Mouse (Mus musculus): Measurements from ENCODE around the gene Ugt1a10. TPM values are rescaled to one million over a fixed set of nuclear protein-coding genes. Genes with fewer than 3 reads are reported as not detected.

The Ugt1a10 gene
- polyA plus RNA-seq, 1 experiment from 2014 or later: not detected

DNA sequence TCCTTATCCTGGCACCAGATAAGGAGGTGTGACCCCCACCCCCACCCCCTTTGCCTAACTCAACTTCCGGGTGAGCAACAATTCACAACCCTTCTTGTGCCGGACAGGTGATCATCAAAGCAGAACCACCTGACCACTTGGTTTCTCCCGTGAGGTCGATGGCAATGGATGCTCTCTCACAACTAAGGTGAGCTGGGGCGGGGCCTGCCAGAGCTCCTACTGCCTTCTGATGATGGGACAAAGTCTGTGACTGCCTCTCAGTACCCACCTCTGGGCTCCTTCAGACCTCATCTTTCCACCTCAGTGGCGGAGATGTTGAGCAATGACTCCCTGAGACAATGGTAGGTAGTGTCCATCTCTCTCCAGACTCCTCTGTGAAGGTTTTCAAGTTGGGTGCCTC lies 190.7 kb downstream of the Ugt1a10 start:
- peaks cover 93% of the 10 kb centered on the region for H3K9me3 ChIP-seq (ENCODE audit: control insufficient read depth, low read length)
- no peak for ATAC-seq (ENCODE audit: low read depth)
- H3K9ac ChIP-seq (replicated peaks; ENCODE audit: low read depth, low read length): no peak overlapping the region
- H3K36me3 ChIP-seq (ENCODE audit: control insufficient read depth, insufficient read depth, low read length): no peaks in the 10 kb centered on the region
- H3K4me1 ChIP-seq (ENCODE audit: control insufficient read depth, insufficient read depth, low read length): no peaks in the 10 kb centered on the region
- H3K27ac ChIP-seq (ENCODE audit: low read depth, low read length): no peak overlapping the region
- no peak overlapping the region for H3K4me2 ChIP-seq (ENCODE audit: low read depth, low read length)
- H3K27me3 ChIP-seq (ENCODE audit: control insufficient read depth, insufficient read depth, low read length): no peaks in the 10 kb centered on the region
- 79% methylated on average over 6 of the region's 6 CpGs for WGBS
- H3K4me3 ChIP-seq (ENCODE audit: low read depth, low read length): no peak overlapping the region

DNA sequence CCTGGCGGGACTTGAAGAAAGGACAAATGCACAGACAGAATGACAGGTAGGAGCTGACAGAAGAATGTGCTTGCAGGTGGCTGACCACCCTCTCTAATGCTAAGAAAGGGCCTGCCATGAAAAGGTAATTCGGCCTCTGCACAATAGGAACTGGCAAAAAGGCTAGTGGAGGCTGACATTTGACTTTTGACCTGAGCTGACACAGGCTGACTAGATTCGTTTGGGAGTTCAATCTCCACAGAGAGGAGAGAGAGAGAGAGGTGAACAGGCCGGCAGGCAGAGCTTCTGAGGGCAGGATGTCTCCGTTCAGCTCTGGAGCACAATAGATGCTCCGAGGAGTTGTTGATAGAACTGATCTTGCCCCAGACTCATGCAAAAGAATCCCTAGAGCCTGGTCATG lies 191.2 kb downstream of the Ugt1a10 start:
- H3K9ac ChIP-seq (replicated peaks; ENCODE audit: low read depth, low read length): no peak overlapping the region
- H3K27me3 ChIP-seq (ENCODE audit: control insufficient read depth, insufficient read depth, low read length): no peaks in the 10 kb centered on the region
- no peak overlapping the region for H3K4me2 ChIP-seq (ENCODE audit: low read depth, low read length)
- no peaks in the 10 kb centered on the region for H3K36me3 ChIP-seq (ENCODE audit: control insufficient read depth, insufficient read depth, low read length)
- WGBS: 49% methylated on average over 6 of the region's 6 CpGs
- no peak for ATAC-seq (ENCODE audit: low read depth)
- H3K4me3 ChIP-seq (ENCODE audit: low read depth, low read length): no peak overlapping the region
- H3K4me1 ChIP-seq (ENCODE audit: control insufficient read depth, insufficient read depth, low read length): no peaks in the 10 kb centered on the region
- no peak overlapping the region for H3K27ac ChIP-seq (ENCODE audit: low read depth, low read length)
- peaks cover 94% of the 10 kb centered on the region for H3K9me3 ChIP-seq (ENCODE audit: control insufficient read depth, low read length)

DNA sequence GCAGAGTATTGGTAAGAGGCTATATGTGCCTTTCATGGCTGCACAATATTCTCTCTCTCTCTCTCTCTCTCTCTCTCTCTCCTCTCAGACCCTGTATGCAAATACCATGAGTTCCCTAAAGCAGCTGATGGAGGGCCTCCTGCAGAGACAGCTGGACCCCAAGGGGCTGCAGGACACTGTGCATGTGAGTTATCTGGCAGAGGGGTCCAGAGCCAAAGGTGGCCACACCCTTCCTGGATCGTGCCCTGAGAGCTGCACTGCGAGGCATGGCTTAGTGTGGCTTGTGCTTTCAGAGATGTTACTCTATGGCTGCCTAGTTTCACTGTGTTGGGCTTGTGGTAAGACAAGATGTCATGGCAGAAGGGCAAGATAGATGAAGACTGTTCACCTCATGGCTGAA lies 192.5 kb downstream of the Ugt1a10 start:
- no peak overlapping the region for H3K9ac ChIP-seq (replicated peaks; ENCODE audit: low read depth, low read length)
- WGBS: 51% methylated on average over 2 of the region's 2 CpGs
- no peak overlapping the region for H3K27ac ChIP-seq (ENCODE audit: low read depth, low read length)
- H3K4me3 ChIP-seq (ENCODE audit: low read depth, low read length): no peak overlapping the region
- H3K9me3 ChIP-seq (ENCODE audit: control insufficient read depth, low read length): peaks cover 92% of the 10 kb centered on the region
- 0 out of 2 replicates have a peak, but pooled peaks have one; percentile 3 for ATAC-seq (ENCODE audit: low read depth)
- no peaks in the 10 kb centered on the region for H3K4me1 ChIP-seq (ENCODE audit: control insufficient read depth, insufficient read depth, low read length)
- no peak overlapping the region for H3K4me2 ChIP-seq (ENCODE audit: low read depth, low read length)
- no peaks in the 10 kb centered on the region for H3K36me3 ChIP-seq (ENCODE audit: control insufficient read depth, insufficient read depth, low read length)
- H3K27me3 ChIP-seq (ENCODE audit: control insufficient read depth, insufficient read depth, low read length): no peaks in the 10 kb centered on the region

DNA sequence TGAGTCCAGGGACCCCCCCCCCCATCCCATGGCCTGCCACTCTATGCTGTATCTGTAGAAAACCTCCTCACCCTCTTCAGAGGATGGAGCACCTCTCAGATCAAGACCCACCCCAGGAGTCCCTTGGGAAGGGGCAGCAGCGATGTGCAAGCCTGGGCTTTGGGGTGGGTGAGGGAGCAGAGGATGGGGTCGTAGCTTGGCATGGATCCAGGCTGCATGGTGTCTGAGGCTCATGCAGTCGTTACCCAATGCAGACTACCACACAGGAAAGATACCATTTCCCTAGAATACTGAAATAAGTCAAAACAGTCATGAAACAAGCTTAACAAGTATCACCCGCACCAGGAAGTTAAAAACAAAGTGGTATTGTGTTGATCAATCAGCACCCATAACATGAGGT lies 193.5 kb downstream of the Ugt1a10 start:
- Histone ChIP-seq H3K4me1 (ENCODE audit: control insufficient read depth, insufficient read depth, low read length) (no peaks in the 10 kb centered on the region), H3K36me3 (ENCODE audit: control insufficient read depth, insufficient read depth, low read length) (no peaks in the 10 kb centered on the region), H3K27me3 (ENCODE audit: control insufficient read depth, insufficient read depth, low read length) (no peaks in the 10 kb centered on the region), H3K4me2 (ENCODE audit: low read depth, low read length) (no peak overlapping the region), H3K9me3 (ENCODE audit: control insufficient read depth, low read length) (peaks cover 89% of the 10 kb centered on the region), H3K27ac (ENCODE audit: low read depth, low read length) (no peak overlapping the region), H3K4me3 (ENCODE audit: low read depth, low read length) (no peak overlapping the region), H3K9ac (replicated peaks; ENCODE audit: low read depth, low read length) (no peak overlapping the region)
- ATAC-seq (ENCODE audit: low read depth): no peak
- 68% methylated on average over 4 of the region's 4 CpGs for WGBS

DNA sequence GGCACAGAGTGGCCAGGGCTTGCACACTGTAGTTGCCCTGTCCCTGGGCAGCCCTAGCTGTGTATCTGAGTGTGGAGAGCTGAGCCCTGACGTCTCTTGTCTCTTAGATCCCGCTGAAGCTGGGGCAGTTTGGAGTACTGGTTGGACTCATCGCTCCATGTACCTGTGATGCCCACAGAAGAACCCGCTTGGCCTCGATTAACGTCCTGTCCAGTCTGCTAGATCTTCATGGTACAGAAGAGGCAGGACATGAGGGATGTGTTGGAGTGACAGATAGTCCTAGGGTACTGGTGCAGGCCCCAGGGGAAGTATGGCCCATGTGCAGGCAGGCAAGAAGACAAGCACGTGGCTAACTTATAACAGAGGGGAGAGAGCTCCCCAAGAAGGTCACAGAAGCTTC lies 194.4 kb downstream of the Ugt1a10 start:
- H3K9me3 ChIP-seq (ENCODE audit: control insufficient read depth, low read length): peaks cover 88% of the 10 kb centered on the region
- no peaks in the 10 kb centered on the region for H3K36me3 ChIP-seq (ENCODE audit: control insufficient read depth, insufficient read depth, low read length)
- H3K4me3 ChIP-seq (ENCODE audit: low read depth, low read length): no peak overlapping the region
- H3K4me1 ChIP-seq (ENCODE audit: control insufficient read depth, insufficient read depth, low read length): no peaks in the 10 kb centered on the region
- no peak overlapping the region for H3K9ac ChIP-seq (replicated peaks; ENCODE audit: low read depth, low read length)
- 80% methylated on average over 7 of the region's 7 CpGs for WGBS
- no peaks in the 10 kb centered on the region for H3K27me3 ChIP-seq (ENCODE audit: control insufficient read depth, insufficient read depth, low read length)
- no peak overlapping the region for H3K27ac ChIP-seq (ENCODE audit: low read depth, low read length)
- H3K4me2 ChIP-seq (ENCODE audit: low read depth, low read length): no peak overlapping the region
- no peak for ATAC-seq (ENCODE audit: low read depth)

DNA sequence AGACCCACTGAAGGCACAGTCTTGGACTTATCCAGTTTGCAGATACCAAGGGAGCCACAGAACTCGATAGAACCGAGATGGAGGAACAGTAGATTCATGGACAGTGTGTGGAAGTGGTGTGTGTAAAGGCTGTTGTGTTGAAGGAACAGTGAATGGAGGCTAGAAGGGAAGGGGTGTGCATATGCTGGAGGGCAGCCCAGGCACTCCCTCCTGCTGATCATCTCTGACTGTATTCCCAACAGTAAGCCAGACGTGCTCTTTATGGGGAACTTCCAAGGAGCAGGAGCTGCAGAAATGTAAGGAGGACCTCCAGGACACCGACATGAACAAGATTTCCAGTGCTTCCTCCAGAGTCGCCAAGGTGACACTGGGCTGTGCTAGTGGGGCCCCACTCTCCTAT lies 194.8 kb downstream of the Ugt1a10 start:
- no peak for ATAC-seq (ENCODE audit: low read depth)
- Histone ChIP-seq H3K27ac (ENCODE audit: low read depth, low read length) (no peak overlapping the region), H3K27me3 (ENCODE audit: control insufficient read depth, insufficient read depth, low read length) (no peaks in the 10 kb centered on the region), H3K9me3 (ENCODE audit: control insufficient read depth, low read length) (peaks cover 88% of the 10 kb centered on the region), H3K9ac (replicated peaks; ENCODE audit: low read depth, low read length) (no peak overlapping the region), H3K4me3 (ENCODE audit: low read depth, low read length) (no peak overlapping the region), H3K36me3 (ENCODE audit: control insufficient read depth, insufficient read depth, low read length) (no peaks in the 10 kb centered on the region), H3K4me1 (ENCODE audit: control insufficient read depth, insufficient read depth, low read length) (no peaks in the 10 kb centered on the region), H3K4me2 (ENCODE audit: low read depth, low read length) (no peak overlapping the region)
- WGBS: 84% methylated on average over 5 of the region's 5 CpGs

DNA sequence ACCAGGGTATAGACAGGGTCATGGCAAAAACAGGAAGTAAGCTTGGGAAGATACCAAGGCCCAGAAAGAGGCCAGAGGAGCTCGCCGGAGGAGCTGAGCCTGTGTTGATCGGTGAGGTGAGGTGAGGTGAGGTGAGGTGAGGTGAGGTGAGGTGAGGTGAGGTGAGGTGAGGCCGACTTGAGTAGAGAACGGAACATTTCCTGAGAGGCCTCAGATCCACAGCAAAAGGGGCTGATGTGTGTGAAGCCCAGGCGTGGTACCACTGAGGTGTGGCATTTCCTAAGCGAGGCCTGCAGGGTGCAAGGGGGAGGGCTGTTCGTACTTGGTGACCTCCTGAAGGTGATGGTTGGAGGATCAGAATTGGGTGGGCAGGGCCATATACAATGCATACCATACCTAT lies 197.9 kb downstream of the Ugt1a10 start:
- Histone ChIP-seq H3K4me1 (ENCODE audit: control insufficient read depth, insufficient read depth, low read length) (no peaks in the 10 kb centered on the region), H3K9ac (replicated peaks; ENCODE audit: low read depth, low read length) (no peak overlapping the region), H3K27me3 (ENCODE audit: control insufficient read depth, insufficient read depth, low read length) (no peaks in the 10 kb centered on the region), H3K4me2 (ENCODE audit: low read depth, low read length) (no peak overlapping the region), H3K4me3 (ENCODE audit: low read depth, low read length) (no peak overlapping the region), H3K9me3 (ENCODE audit: control insufficient read depth, low read length) (peaks cover 85% of the 10 kb centered on the region), H3K27ac (ENCODE audit: low read depth, low read length) (no peak overlapping the region), H3K36me3 (ENCODE audit: control insufficient read depth, insufficient read depth, low read length) (no peaks in the 10 kb centered on the region)
- WGBS: 78% methylated on average over 8 of the region's 8 CpGs
- ATAC-seq (ENCODE audit: low read depth): no peak

DNA sequence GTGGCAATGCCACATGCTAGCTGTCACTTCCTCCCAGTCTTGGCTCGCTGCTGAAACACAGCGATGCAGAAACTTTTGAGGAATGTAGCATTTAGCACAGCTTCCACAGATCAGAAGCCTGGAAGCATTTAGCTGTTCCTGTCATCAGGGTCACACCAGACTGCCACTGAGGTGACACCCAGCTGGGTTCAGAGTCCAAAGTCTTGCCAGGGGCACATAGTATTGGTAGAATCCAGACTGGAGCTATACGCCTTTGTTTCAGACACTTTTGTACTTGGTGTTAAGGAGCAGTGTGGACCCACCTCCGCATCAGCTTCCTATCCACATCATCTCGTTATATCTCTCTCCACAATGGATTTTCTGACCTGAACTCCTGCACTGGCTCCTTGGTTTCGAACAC lies 198.4 kb downstream of the Ugt1a10 start:
- ATAC-seq (ENCODE audit: low read depth): no peak
- no peaks in the 10 kb centered on the region for H3K36me3 ChIP-seq (ENCODE audit: control insufficient read depth, insufficient read depth, low read length)
- no peak overlapping the region for H3K4me2 ChIP-seq (ENCODE audit: low read depth, low read length)
- H3K27ac ChIP-seq (ENCODE audit: low read depth, low read length): no peak overlapping the region
- no peaks in the 10 kb centered on the region for H3K4me1 ChIP-seq (ENCODE audit: control insufficient read depth, insufficient read depth, low read length)
- no peaks in the 10 kb centered on the region for H3K27me3 ChIP-seq (ENCODE audit: control insufficient read depth, insufficient read depth, low read length)
- 77% methylated on average over 6 of the region's 6 CpGs for WGBS
- H3K4me3 ChIP-seq (ENCODE audit: low read depth, low read length): no peak overlapping the region
- H3K9ac ChIP-seq (replicated peaks; ENCODE audit: low read depth, low read length): no peak overlapping the region
- peaks cover 84% of the 10 kb centered on the region for H3K9me3 ChIP-seq (ENCODE audit: control insufficient read depth, low read length)

DNA sequence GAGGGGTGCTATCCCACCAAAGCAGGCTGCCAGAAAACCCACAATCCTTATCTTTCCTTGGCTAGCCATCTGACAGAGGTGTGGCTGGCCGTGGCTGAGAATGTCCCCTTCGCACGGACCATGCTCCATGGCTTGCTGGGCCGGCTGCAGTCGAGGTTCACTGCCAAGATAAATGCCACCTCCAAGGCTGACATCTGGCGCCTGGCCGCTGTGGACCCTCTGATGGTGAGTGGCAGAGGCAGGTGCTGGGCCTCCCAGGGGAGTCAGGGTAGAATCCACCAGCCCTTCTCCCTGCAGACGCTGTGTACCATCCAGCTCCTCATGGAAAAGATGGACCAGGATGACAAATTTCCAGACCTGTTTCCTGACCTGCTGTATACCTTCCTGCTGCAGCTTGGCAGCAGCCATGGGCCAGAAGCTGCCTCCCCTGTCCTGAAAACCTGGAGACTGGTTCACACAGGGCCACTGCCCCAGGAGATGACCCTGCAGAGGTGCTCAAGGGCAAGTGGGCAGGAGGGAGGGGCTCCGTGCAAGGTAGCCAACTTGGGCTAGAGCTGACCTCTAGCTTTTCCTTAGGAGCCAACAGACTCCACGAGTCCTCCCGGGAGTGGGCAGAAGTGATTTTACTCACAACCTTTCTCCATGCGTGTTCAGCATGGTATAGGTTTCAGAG lies 199.7 kb downstream of the Ugt1a10 start:
- 89% methylated on average over 12 of the region's 12 CpGs for WGBS
- H3K9me3 ChIP-seq (ENCODE audit: control insufficient read depth, low read length): peaks cover 71% of the 10 kb centered on the region

More for the DNA sequence above, 199.7 kb downstream of the Ugt1a10 start:
- Histone ChIP-seq H3K4me3 (ENCODE audit: low read depth, low read length) (no peak overlapping the region), H3K4me1 (ENCODE audit: control insufficient read depth, insufficient read depth, low read length) (no peaks in the 10 kb centered on the region), H3K27ac (ENCODE audit: low read depth, low read length) (no peak overlapping the region), H3K36me3 (ENCODE audit: control insufficient read depth, insufficient read depth, low read length) (no peaks in the 10 kb centered on the region), H3K27me3 (ENCODE audit: control insufficient read depth, insufficient read depth, low read length) (no peaks in the 10 kb centered on the region), H3K4me2 (ENCODE audit: low read depth, low read length) (no peak overlapping the region), H3K9ac (replicated peaks; ENCODE audit: low read depth, low read length) (no peak overlapping the region)
- ATAC-seq (ENCODE audit: low read depth): no peak
